Mouse (Mus musculus) cerebellum, adult 11 months (tissue): ENCODE measurements around the gene Ccnt1.

ENCODE experiments used
- DNase-seq: peaks from one replicate; pipeline ENCODE4 v3.0.0; 2022

Ccnt1 gene

GRCm38 (mm10) chr15:98506253-98506957 is 64.3 kb downstream of the Ccnt1 start:
- no peak for DNase-seq

- peak; percentile 28 for DNase-seq
Measured at GRCm38 (mm10) chr15:98504514-98504913, 66.2 kb downstream of the Ccnt1 start.

GRCm38 (mm10) chr15:98503317-98503716 is 67.4 kb downstream of the Ccnt1 start:
- DNase-seq = no peak

GRCm38 (mm10) chr15:98497631-98498030 is 73.1 kb downstream of the Ccnt1 start:
- no peak for DNase-seq

GRCm38 (mm10) chr15:98492102-98492501 is 78.6 kb downstream of the Ccnt1 start, which contains the start of gene Olfr279:
Gene Olfr279, plus strand, starts transcription at chr15:98492402.
- no peak for DNase-seq

- no peak for DNase-seq
Measured at GRCm38 (mm10) chr15:98491332-98491731, 79.4 kb downstream of the Ccnt1 start.
